Mouse (Mus musculus) heart, adult 2 months (tissue): Measurements from ENCODE around the gene Txndc9. TPM values are rescaled to one million over a fixed set of nuclear protein-coding genes. Genes with fewer than 3 reads are reported as not detected.

Experiments
- DNase-seq, 2 experiments: peaks; one replicate each; pipeline ENCODE4 v3.0.0; 2021
- H3K27ac ChIP-seq: fragments of 200-600 bp; 2 replicates; pipeline ENCODE4 v1.8.1; 2022
- H3K27me3 ChIP-seq: fragments of 200-500 bp; 2 replicates; pipeline ENCODE4 v1.6.1; 2012; ENCODE audit warnings: mild to moderate bottlenecking, low read length, inconsistent platforms, mixed read lengths; ENCODE audit not compliant: control insufficient read depth, insufficient read depth
- H3K36me3 ChIP-seq: fragments of 200-500 bp; 2 replicates; pipeline ENCODE4 v1.6.1; 2012; ENCODE audit warnings: low read length, inconsistent platforms; ENCODE audit not compliant: control insufficient read depth, insufficient read depth
- H3K4me1 ChIP-seq: fragments of 200-500 bp; 2 replicates; pipeline ENCODE4 v1.6.1; 2011; ENCODE audit warnings: low read length; ENCODE audit not compliant: control insufficient read depth, insufficient read depth
- H3K4me3 ChIP-seq: fragments of 200-600 bp; 2 replicates; pipeline ENCODE4 v1.8.1; 2022
- H3K79me2 ChIP-seq: fragments of 200-500 bp; replicated peaks from 2 replicates; pipeline ENCODE4 v1.6.1; 2012; ENCODE audit warnings: mild to moderate bottlenecking, inconsistent platforms, low read length, moderate library complexity, mixed read lengths; ENCODE audit not compliant: control insufficient read depth, insufficient read depth
- H3K9ac ChIP-seq: fragments of 200-500 bp; 2 replicates; pipeline ENCODE4 v1.6.1; 2012; ENCODE audit warnings: low read depth, mild to moderate bottlenecking, control low read depth, inconsistent platforms, low read length, mixed read lengths
- CTCF ChIP-seq: fragments of 200-600 bp; IDR thresholded peaks from 2 replicates; pipeline ENCODE4 v1.8.1; 2022; ENCODE audit warnings: antibody characterized with exemption, mild to moderate bottlenecking, moderate library complexity
- EP300 ChIP-seq: fragments of 200-500 bp; IDR thresholded peaks from 2 replicates; pipeline ENCODE4 v1.6.1; 2011; ENCODE audit warnings: low read depth, low read length, control low read depth; ENCODE audit not compliant: insufficient read depth
- POLR2A ChIP-seq: fragments of 200-500 bp; IDR thresholded peaks from 2 replicates; pipeline ENCODE4 v1.6.1; 2011; ENCODE audit warnings: mild to moderate bottlenecking, low read depth, low read length, control low read depth; ENCODE audit not compliant: insufficient read depth
- WGBS: fragments of 180-500 bp; shearing (Covaris S2); methylation state at CpG from one replicate; pipeline ENCODE4 v1.1.7; 2018; 5-methylcytosine and 5-hydroxymethylcytosine counted together
- intact Hi-C: fragments of 180-260 bp; cut with DNase I; formaldehyde crosslinking; loops from one replicate; pipeline ENCODE4 v1.15.1; 2025
- long read RNA-seq: library from polyadenylated mRNA; stranded (forward); transcript quantifications from one replicate; pipeline ENCODE4 v2.0.0, GENCODE M21; 2021
- polyA plus RNA-seq: library from polyadenylated mRNA; depleted of rRNA; stranded (reverse); fragments of >200 nt; gene quantifications from 2 replicates; pipeline ENCODE4 v1.2.3, GENCODE M21; 2012; rRNA removed
- total RNA-seq, 2 experiments: library from RNA; stranded (reverse); gene quantifications; 2 replicates each; pipeline ENCODE4 v1.2.3; 2021

Txndc9 gene
- total RNA-seq (10 to 100 TPM; 52.6 to 53.7 TPM), polyA plus RNA-seq (7.7 and 16.7 TPM in 2 replicates)
- long read RNA-seq, transcript Txndc9-208 (5 exons, 1,699 nt) = minor isoform, 7 of 51 reads
- long read RNA-seq, transcript Txndc9-201 (5 exons, 3,381 nt) = major isoform, 39 of 51 reads
- long read RNA-seq, partial matches to known transcripts = 0 of 51 reads
- long read RNA-seq, other reads (novel, unspliced or antisense) = 0 of 51 reads

GRCm38 (mm10) chr1:37997867-37998266, at the start of gene Txndc9, which contains the start of gene Eif5b:
Gene Txndc9, minus strand, starts transcription at chr1:37997893.
Gene Eif5b, plus strand, starts transcription at chr1:37998010.
- Histone ChIP-seq H3K4me1 (peaks cover 3% of the 10 kb centered on the region), H3K4me3 (peak within 1 kb of the TSS; percentile 77), H3K27ac (peak within 1 kb of the TSS; percentile 99), H3K36me3 (peaks cover 9% of the 10 kb centered on the region), H3K9ac (peak within 1 kb of the TSS; percentile 98), H3K79me2 (peaks cover 6% of the 10 kb centered on the region), H3K27me3 (no peaks in the 10 kb centered on the region)
- intact Hi-C loops = loop anchor here (2.0 to 10.0 kb wide), 4 partner anchors 105 to 1753 kb away; partner anchors contain the start of genes Rev1 and Uggt1
- whole genome bisulfite sequencing = under 1% methylated on average over 50 of the region's 50 CpGs
- TF ChIP-seq EP300 (no peak), CTCF (peak; percentile 85), POLR2A (peak; percentile 64; the same call in 1 of the 2 replicates)
- peak; percentile 95 to 97 for DNase-seq

- TF ChIP-seq EP300 = no peak
- no peak for TF ChIP-seq CTCF
- no peak for TF ChIP-seq POLR2A
- WGBS = 100% methylated on average over 2 of the region's 2 CpGs
- Histone ChIP-seq H3K27ac (no peak overlapping the region), H3K79me2 (no peaks in the 10 kb centered on the region), H3K9ac (no peak overlapping the region), H3K27me3 (no peaks in the 10 kb centered on the region), H3K4me1 (no peaks in the 10 kb centered on the region), H3K4me3 (no peak overlapping the region), H3K36me3 (no peaks in the 10 kb centered on the region)
- DNase-seq = no peak
- intact Hi-C loops = loop anchor here (5.0 kb wide), 1 partner anchor 43 kb away; no protein-coding TSS in a partner anchor
Measured at GRCm38 (mm10) chr1:38038898-38039297, 41.2 kb upstream of the Txndc9 start.

GRCm38 (mm10) chr1:38037375-38037774, 39.7 kb upstream of the Txndc9 start:
- no peak overlapping the region for H3K27ac ChIP-seq
- H3K4me1 ChIP-seq = no peaks in the 10 kb centered on the region
- H3K36me3 ChIP-seq = no peaks in the 10 kb centered on the region
- TF ChIP-seq POLR2A = no peak
- no peak for TF ChIP-seq CTCF
- no peak for TF ChIP-seq EP300
- intact Hi-C loops = loop anchor here (5.0 kb wide), 1 partner anchor 45 kb away; no protein-coding TSS in a partner anchor
- no peaks in the 10 kb centered on the region for H3K27me3 ChIP-seq
- WGBS = 90% methylated on average over 5 of the region's 5 CpGs
- no peaks in the 10 kb centered on the region for H3K79me2 ChIP-seq
- no peak overlapping the region for H3K9ac ChIP-seq
- H3K4me3 ChIP-seq = no peak overlapping the region
- no peak for DNase-seq

DNA sequence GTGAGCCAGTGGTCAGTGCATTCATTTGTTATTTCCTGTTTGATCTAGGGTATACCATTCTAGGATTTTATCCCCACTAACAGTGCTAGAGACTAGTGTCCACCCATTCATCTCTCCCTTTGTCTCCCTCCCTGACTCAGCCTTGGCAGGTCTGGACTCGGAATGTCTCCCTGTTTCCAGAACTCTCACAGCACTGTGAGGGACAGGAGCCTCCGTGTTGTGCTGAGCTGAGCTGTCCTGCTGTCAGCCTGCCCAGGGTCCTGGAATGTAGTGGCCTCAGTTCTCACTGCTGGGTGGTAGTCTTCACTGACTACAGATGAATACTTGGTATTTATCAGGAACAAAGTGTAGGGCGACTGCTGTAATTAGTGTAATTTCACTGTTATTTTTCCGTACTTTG, 37.8 kb upstream of the Txndc9 start:
- intact Hi-C loops = loop anchor here (5.0 kb wide), 1 partner anchor 47 kb away; no protein-coding TSS in a partner anchor
- no peak for DNase-seq
- Histone ChIP-seq H3K9ac (no peak overlapping the region), H3K27me3 (no peaks in the 10 kb centered on the region), H3K79me2 (no peaks in the 10 kb centered on the region), H3K27ac (no peak overlapping the region), H3K4me3 (no peak overlapping the region), H3K4me1 (no peaks in the 10 kb centered on the region), H3K36me3 (no peaks in the 10 kb centered on the region)
- TF ChIP-seq POLR2A (no peak), EP300 (no peak), CTCF (no peak)
- 86% methylated on average over 4 of the region's 4 CpGs for WGBS

DNA sequence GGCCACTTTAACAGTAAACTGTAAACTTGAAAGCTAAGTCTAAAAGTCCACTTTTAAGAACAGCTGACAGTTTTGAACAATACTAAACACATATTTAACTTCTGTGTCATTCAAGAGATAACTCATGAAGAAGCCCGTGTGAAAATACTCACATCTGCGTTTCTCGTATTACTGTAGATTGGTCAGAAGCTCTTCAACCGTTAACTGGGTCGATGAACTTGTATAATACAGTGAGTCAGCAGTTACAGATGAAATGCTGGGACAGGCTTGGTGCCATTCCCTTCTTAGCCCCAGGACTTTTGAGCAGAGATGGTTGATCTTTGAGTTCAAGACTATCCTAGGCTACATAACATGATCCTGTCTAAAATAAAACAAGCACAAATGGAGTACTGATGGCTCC, 33.7 kb upstream of the Txndc9 start:
- H3K79me2 ChIP-seq = no peaks in the 10 kb centered on the region
- H3K27ac ChIP-seq = no peak overlapping the region
- no peak overlapping the region for H3K9ac ChIP-seq
- no peaks in the 10 kb centered on the region for H3K27me3 ChIP-seq
- intact Hi-C loops = no loop called here
- 72% methylated on average over 5 of the region's 5 CpGs for WGBS
- TF ChIP-seq CTCF (no peak), EP300 (no peak), POLR2A (no peak)
- H3K4me3 ChIP-seq = no peak overlapping the region
- no peaks in the 10 kb centered on the region for H3K4me1 ChIP-seq
- DNase-seq = no peak
- no peaks in the 10 kb centered on the region for H3K36me3 ChIP-seq

DNA sequence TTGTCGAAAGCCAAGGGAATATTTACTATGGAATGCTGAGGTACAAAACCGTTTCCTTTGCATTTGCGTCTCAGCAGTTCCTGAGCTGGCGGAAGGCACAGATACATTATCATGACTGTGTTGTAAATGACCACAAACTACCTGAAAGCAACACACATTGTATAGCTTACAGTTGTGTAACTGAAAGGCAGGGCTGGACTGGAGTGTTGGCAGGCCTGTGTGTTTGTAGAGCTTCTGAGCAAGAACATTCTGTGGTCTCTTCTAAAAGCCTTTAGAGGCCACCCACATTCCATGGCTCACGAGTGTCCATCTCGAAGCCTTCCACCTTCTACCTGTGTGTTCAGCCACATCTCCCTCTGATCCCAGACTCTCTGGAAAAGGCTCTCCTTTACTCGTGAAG, 29.6 kb upstream of the Txndc9 start:
- Histone ChIP-seq H3K27me3 (no peaks in the 10 kb centered on the region), H3K9ac (no peak overlapping the region), H3K79me2 (no peaks in the 10 kb centered on the region), H3K4me1 (no peaks in the 10 kb centered on the region), H3K27ac (no peak overlapping the region), H3K4me3 (no peak overlapping the region), H3K36me3 (no peaks in the 10 kb centered on the region)
- intact Hi-C loops = no loop called here
- TF ChIP-seq POLR2A (no peak), CTCF (no peak), EP300 (no peak)
- 90% methylated on average over 7 of the region's 7 CpGs for WGBS
- no peak for DNase-seq
